Mouse (Mus musculus): ENCODE data around the gene Gm14124. TPM values are rescaled to one million over a fixed set of nuclear protein-coding genes. Genes with fewer than 3 reads are reported as not detected.
A peak's percentile ranks its signal among the peaks of the same experiment; 100 is the strongest.
"Not testable (repeated sequence)": the region's sequence is repeated elsewhere in the genome, so short reads cannot be mapped to it uniquely, and the experiment has no call there.

Gene Gm14124
- total and polyA plus RNA-seq, 3 experiments = 5.1 to 10.4 (median 6.5) TPM

GRCm38 (mm10) chr2:150243211-150243610 lies 14.1 kb upstream of the Gm14124 start:
- H3K36me3 ChIP-seq (replicated peaks in 1 of 2; ENCODE audit: control insufficient read depth in 1 of 2, insufficient read depth in 1 of 2, low read length in 1 of 2) = peaks cover 1 to 3% of the 10 kb centered on the region in 2 experiments
- no peak overlapping the region for H3K4me3 ChIP-seq (replicated peaks in 1 of 3; ENCODE audit: low read depth in 2 of 3, low read length in 2 of 3, poor library complexity in 1 of 3)
- dilution Hi-C loops (cut with MboI; ENCODE audit: extremely low pct_ligation_motif_present, extremely low pct_unique_long_range_greater_than_20kb, low sequenced_read_pairs) (no loop called here), in situ Hi-C loops (cut with MboI; ENCODE audit: low pct_ligation_motif_present, low pct_unique_long_range_greater_than_20kb, low sequenced_read_pairs) (no loop called here)
- H3K27me3 ChIP-seq (replicated peaks) = no peaks in the 10 kb centered on the region
- no peak overlapping the region for H3K27ac ChIP-seq (ENCODE audit: insufficient read depth, low read depth)
- no peak overlapping the region for H3K9ac ChIP-seq (ENCODE audit: insufficient read depth, low read depth)
- no peaks in the 10 kb centered on the region for H3K4me1 ChIP-seq (ENCODE audit: control insufficient read depth in 1 of 2, insufficient read depth in 2 of 2)
- no peak for DNase-seq (ENCODE audit: extremely low read depth)
- no peaks in the 10 kb centered on the region for H3K79me2 ChIP-seq (replicated peaks; ENCODE audit: control insufficient read depth, extremely low read depth, insufficient read depth, poor library complexity, severe bottlenecking)
- TF ChIP-seq MAFK (IDR thresholded peaks at IDR 0.05; ENCODE audit: insufficient replicate concordance, low read length) = no peak
- no peak for TF ChIP-seq EP300 (IDR thresholded peaks at IDR 0.05; ENCODE audit: low read length)
- no peak for TF ChIP-seq RCOR1 (conservative IDR thresholded peaks at IDR 0.05; ENCODE audit: low read depth, low read length)
- no peak for TF ChIP-seq UBTF (IDR thresholded peaks at IDR 0.05; ENCODE audit: low read depth, low read length)
- TF ChIP-seq CHD2 (IDR thresholded peaks at IDR 0.05; ENCODE audit: low read length) = no peak
- no peak for TF ChIP-seq GABPA (IDR thresholded peaks at IDR 0.05; ENCODE audit: insufficient replicate concordance, low read depth, low read length)
- TF ChIP-seq POLR2AphosphoS2 (IDR thresholded peaks at IDR 0.05; ENCODE audit: low read depth, low read length) = no peak
- no peak overlapping the region for H3K4me2 ChIP-seq (ENCODE audit: insufficient read depth, low read depth, poor library complexity, severe bottlenecking)
- peaks cover 5% of the 10 kb centered on the region for H3K9me3 ChIP-seq (replicated peaks; ENCODE audit: low read length)

DNA sequence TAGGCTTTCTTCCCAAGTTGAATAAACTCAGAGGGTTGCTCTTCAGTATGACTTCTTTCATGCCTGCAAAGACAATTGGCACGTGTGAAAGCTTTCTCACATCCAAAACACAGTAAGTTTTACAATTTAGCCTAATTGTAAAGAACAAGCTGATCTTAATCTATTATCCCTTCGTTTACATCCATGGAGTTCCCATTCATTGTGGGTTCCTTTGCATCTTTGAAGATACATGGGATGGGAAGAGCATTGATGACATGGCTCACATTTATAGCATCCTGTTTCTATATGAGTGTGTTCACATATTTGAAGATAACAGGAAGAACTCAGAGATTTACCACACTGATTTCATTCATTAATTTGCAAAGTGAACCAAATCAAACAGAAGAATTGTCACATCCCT lies 1.8 kb upstream of the Gm14124 start, which contains the start of gene Gm21994:
Gene Gm21994 (minus strand): TSS at position 101 of the 400 bp plus-strand sequence.
- in situ Hi-C loops (cut with MboI; ENCODE audit: low pct_ligation_motif_present, low pct_unique_long_range_greater_than_20kb, low sequenced_read_pairs); H3K79me2 ChIP-seq (replicated peaks; ENCODE audit: control insufficient read depth, extremely low read depth, insufficient read depth, poor library complexity, severe bottlenecking); H3K4me1 ChIP-seq (ENCODE audit: control insufficient read depth in 1 of 2, insufficient read depth in 2 of 2); H3K4me2 ChIP-seq (ENCODE audit: insufficient read depth, low read depth, poor library complexity, severe bottlenecking); dilution Hi-C loops (cut with MboI; ENCODE audit: extremely low pct_ligation_motif_present, extremely low pct_unique_long_range_greater_than_20kb, low sequenced_read_pairs); H3K27ac ChIP-seq (ENCODE audit: insufficient read depth, low read depth); H3K27me3 ChIP-seq (replicated peaks); DNase-seq (ENCODE audit: extremely low read depth); H3K9me3 ChIP-seq (replicated peaks; ENCODE audit: low read length); H3K9ac ChIP-seq (ENCODE audit: insufficient read depth, low read depth); H3K36me3 ChIP-seq (replicated peaks in 1 of 2; ENCODE audit: control insufficient read depth in 1 of 2, insufficient read depth in 1 of 2, low read length in 1 of 2); H3K4me3 ChIP-seq (replicated peaks in 1 of 3; ENCODE audit: low read depth in 2 of 3, low read length in 2 of 3, poor library complexity in 1 of 3): not testable (repeated sequence)

GRCm38 (mm10) chr2:150256861-150257260 lies 456 bp upstream of the Gm14124 start:
- H3K4me1 ChIP-seq (ENCODE audit: control insufficient read depth in 1 of 2, insufficient read depth in 2 of 2); H3K36me3 ChIP-seq (replicated peaks in 1 of 2; ENCODE audit: control insufficient read depth in 1 of 2, insufficient read depth in 1 of 2, low read length in 1 of 2); H3K9me3 ChIP-seq (replicated peaks; ENCODE audit: low read length); in situ Hi-C loops (cut with MboI; ENCODE audit: low pct_ligation_motif_present, low pct_unique_long_range_greater_than_20kb, low sequenced_read_pairs); H3K9ac ChIP-seq (ENCODE audit: insufficient read depth, low read depth); dilution Hi-C loops (cut with MboI; ENCODE audit: extremely low pct_ligation_motif_present, extremely low pct_unique_long_range_greater_than_20kb, low sequenced_read_pairs); H3K79me2 ChIP-seq (replicated peaks; ENCODE audit: control insufficient read depth, extremely low read depth, insufficient read depth, poor library complexity, severe bottlenecking); H3K27me3 ChIP-seq (replicated peaks): not testable (repeated sequence)
- peak overlapping the region; percentile 46 for H3K27ac ChIP-seq (ENCODE audit: insufficient read depth, low read depth)
- TF ChIP-seq TCF12 (IDR thresholded peaks at IDR 0.05; ENCODE audit: low read depth, low read length) = 0 out of 2 replicates have a peak, but pooled peaks have one; percentile 1
- DNase-seq (ENCODE audit: extremely low read depth) = peak; percentile 29
- H3K4me2 ChIP-seq (ENCODE audit: insufficient read depth, low read depth, poor library complexity, severe bottlenecking) = peak overlapping the region; percentile 93
- peak overlapping the region; percentile 23 to 59 (median 44) for H3K4me3 ChIP-seq (replicated peaks in 1 of 3; ENCODE audit: low read depth in 2 of 3, low read length in 2 of 3, poor library complexity in 1 of 3)

Data from CH12.LX (cell line).